Mouse (Mus musculus) spleen, adult 2 months (tissue): ENCODE measurements around the gene Retn.

Source experiments
- CTCF ChIP-seq: fragments of 200-500 bp; IDR thresholded peaks from 2 replicates; pipeline ENCODE4 v1.5.1; 2011; ENCODE audit warnings: mild to moderate bottlenecking, inconsistent platforms; ENCODE audit not compliant: insufficient read depth, insufficient read length, insufficient replicate concordance; ENCODE audit errors: extremely low read depth
- POLR2A ChIP-seq: fragments of 200-500 bp; IDR thresholded peaks from 2 replicates; pipeline ENCODE4 v1.6.1; 2011; ENCODE audit warnings: low read depth, low read length, inconsistent platforms

GRCm38 (mm10) chr8:3607822-3608221 lies 47.7 kb upstream of the Retn start:
- TF ChIP-seq CTCF (no peak), POLR2A (no peak)
